Mouse (Mus musculus) cerebellum, adult 9-11 months (tissue): ENCODE results near the gene Caml.
"Not testable (repeated sequence)": the region's sequence is repeated elsewhere in the genome, so short reads cannot be mapped to it uniquely, and the experiment has no call there.

ENCODE experiments used
- DNase-seq: peaks from one replicate; pipeline ENCODE4 v3.0.0; 2022

The Caml gene

GRCm38 (mm10) chr13:55622156-55622648, 603 bp upstream of the Caml start:
- DNase-seq = not testable (repeated sequence)

- DNase-seq = peak; percentile 88
Measured at GRCm38 (mm10) chr13:55634639-55635127, 11.9 kb downstream of the Caml start, which contains the start of gene Ddx46. Ddx46 (plus strand) TSS chr13:55635027.

DNA sequence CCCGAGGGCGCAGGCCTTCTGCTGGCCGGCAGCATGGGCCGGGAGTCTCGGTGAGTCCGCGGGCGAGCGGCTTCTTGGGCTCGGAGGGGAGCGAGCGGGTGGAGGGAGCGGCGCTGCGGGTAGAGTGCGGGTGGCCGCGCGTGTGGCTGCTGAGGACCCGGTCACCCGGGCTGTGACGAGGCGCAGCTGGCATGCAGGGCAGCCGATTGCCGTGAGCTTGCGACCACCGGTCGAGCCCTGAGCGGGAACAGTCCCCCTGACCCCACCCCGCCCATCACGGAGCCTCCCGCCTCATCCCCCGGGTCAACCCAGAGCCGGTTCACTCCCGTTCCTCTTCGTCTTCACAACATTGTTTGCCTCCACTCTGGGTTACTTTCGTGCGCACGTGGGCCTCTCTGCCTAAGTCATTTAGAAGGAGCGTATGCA, 12.4 kb downstream of the Caml start:
- DNase-seq = no peak

DNA sequence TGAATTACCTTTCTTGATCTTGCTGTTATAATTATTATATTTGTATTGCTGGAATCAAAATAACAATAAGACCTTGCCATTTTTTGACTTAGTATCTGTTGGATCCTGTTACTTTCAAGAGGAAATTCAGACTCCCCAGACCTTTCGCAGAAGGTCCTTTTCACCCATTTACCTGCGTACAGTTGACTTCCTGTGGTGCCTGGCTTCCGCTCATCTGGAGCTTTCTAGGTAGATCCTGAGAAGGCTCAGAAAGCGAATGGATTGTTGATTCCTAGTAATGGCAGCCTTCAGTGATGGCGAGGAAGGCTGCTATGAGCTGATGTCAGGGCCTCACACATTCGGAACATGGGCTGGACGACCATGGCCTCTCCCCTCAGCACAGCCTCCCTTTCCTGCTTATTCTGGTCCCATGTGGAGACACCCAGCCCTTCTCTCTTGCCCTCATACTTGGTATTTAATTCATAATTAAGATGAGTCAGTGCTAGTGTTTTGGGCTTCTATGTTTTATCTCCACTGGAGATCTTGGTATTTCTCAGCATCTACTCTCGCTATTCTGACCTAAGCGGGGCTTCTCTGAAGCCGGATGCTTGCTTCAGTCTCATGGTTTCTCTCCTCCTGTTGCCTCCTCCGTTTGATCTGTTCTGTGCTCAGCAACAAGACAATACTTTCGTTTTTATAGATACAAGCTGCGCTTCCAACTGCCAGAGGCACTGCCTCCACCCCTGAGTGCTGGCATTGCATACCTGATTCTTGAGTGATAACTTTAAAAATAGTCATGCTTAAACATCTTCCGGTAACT, 13.6 kb downstream of the Caml start:
- no peak for DNase-seq

DNA sequence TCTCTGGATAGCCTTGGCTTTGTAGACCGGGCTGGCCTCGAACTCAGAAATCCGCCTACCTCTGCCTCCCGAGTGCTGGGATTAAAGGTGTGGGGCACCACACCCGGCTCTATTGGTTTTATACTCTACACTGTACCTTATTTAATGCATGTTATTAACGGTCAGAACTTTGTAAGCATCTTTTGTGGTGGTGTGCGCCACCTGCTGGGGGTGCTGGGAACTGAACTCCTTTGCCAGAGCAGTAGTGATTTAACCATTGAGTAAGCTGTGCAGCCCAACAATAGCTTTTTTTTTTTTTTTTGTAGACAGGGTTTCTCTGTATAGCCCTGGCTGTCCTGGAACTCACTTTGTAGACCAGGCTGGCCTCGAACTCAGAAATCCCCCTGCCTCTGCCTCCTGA, 17.7 kb downstream of the Caml start:
- DNase-seq = peak; percentile 50

DNA sequence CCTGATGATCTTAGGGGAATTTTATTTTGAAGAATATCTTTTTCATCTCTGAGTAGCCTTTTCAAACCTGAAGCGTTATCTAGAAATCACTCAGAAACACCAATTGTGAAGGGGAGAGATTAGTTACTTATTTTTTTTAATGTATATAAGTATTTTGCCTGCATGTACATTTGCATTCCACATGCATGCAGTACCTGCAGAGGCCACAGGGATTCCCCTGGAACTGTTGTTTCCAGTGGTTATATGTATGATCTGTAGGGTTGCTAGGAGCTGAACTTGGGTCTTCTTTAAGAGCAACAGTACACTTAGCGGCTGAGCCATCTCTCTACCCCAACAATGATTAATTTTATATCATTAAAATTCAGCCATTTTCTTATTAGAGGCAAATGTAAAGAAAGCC, 21.7 kb downstream of the Caml start:
- no peak for DNase-seq

DNA sequence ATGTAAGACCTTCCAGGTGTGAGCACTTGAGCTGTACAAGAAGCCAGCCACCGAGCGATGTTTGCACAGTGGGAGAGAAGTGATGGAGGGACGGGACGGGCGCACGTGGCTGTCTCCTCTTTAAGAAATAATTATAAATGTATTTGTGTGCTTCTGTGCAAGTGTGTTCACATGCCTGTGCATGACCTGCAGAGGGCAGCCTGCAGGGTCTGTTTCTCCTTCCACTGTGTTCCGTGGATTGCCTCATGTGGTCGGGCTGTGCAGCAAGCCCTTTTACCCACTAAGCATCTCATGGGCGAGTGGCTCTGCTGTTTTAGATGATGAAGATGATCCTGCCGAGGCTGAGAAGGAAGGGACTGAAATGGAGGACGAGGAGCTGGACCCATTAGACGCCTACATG, 27.3 kb downstream of the Caml start:
- DNase-seq = no peak

DNA sequence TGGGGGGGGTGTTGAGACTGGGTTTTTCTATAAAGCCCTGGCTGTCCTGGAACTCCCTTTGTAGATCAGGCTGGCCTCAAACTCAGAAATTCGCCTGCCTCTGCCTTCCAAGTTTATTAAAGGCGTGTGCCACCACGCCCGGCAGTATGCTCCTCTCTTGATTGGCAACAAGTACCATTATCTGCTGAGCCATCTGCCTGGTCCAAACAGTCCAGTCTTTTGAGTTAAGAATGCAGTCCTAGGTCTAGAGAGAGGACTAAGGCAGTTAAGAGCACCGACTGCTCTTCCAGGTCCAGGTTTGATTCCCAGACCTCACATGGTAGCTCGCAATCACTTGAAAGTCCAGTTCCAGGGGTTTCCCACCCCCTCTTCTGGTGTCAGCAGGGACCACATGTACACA, 28.2 kb downstream of the Caml start:
- no peak for DNase-seq

DNA sequence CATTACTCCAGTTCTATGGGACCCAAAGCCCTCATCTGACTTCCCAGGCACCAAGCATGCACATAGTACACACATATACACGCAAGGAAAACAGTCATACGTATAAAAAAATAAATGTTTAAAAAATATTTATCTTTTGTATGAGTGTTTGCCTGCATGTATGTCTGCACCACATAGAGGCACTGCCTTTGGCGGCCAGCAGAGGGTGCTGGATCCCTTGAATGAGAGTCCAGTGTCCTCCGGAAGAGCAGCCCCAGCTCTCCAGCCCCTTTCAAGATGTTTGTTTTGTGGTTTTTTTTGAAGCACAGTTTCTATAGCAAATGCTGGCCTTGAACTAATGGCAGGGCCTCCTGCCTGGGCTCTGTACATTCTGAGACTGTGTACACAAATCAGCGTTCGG, 45.7 kb downstream of the Caml start:
- DNase-seq = no peak

- DNase-seq = no peak
Measured at GRCm38 (mm10) chr13:55672711-55673110, 49.9 kb downstream of the Caml start.

DNA sequence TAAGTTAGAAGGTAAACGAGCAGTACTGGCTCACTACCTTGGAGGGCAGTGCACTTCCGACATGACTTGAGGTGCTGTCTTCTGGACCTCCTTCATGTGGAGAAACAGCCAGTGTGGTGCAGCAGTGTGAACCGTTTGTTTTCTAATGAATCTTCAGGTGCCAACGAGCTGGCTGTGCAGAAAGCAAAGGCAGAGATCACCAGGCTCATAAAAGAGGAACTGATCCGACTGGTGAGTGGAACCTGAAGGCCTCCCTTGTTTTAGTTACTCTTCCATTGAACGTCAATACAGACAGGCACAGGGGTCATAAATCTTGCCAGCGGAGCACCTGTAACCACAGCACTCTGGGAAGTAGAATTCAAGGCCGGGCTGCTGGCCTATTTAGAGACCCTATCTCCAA, 54.6 kb downstream of the Caml start:
- DNase-seq = no peak
